Mouse (Mus musculus) hindlimb bud, embryonic 11.5 days (tissue): ENCODE measurements at regions not wholly inside any gene's neighbourhood (a gene's known extent, or its start where the extent isn't known, plus 50 kb on each side); places are given as distances from the start of the nearest gene placed in this dataset.
"Not testable (repeated sequence)": the region's sequence is repeated elsewhere in the genome, so short reads cannot be mapped to it uniquely, and the experiment has no call there.

ENCODE experiments used
- DNase-seq: peaks from one replicate; pipeline ENCODE4 v3.0.0-alpha.2; 2012; ENCODE audit warnings: low read depth, low spot score; ENCODE audit errors: extremely low spot score

GRCm38 (mm10) chr12:19125541-19125940, 611.2 kb downstream of the 5730507C01Rik start:
- DNase-seq: no peak

GRCm38 (mm10) chr12:19175631-19176030, 661.3 kb downstream of the 5730507C01Rik start:
- DNase-seq: no peak

- DNase-seq: no peak
Observed at GRCm38 (mm10) chr12:19192396-19192795, 678.1 kb downstream of the 5730507C01Rik start.

- DNase-seq: not testable (repeated sequence)
Observed at GRCm38 (mm10) chr12:19193041-19193440, 678.7 kb downstream of the 5730507C01Rik start.

DNA sequence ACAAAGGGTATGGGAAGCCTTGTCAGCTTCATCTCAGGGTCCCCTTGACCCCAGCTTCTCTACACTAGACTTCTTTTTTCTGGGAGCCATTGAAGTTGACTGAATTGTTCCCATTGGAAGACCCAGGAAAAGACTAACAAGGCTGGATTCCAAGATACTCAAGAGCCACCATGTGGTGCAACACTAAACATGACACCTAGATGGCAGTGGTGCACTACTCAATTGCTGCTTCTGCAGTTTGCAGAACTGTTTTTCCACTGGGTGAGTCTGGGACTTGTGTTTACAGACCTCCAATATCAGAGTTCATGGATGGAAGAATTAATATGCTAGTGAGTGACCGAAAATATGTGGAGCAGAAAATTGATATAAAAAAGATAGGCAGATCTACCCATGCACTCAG, 709.7 kb downstream of the 5730507C01Rik start:
- not testable (repeated sequence) for DNase-seq

GRCm38 (mm10) chr12:19246731-19247130, 707.6 kb upstream of the Gm21863 start:
- DNase-seq: not testable (repeated sequence)

DNA sequence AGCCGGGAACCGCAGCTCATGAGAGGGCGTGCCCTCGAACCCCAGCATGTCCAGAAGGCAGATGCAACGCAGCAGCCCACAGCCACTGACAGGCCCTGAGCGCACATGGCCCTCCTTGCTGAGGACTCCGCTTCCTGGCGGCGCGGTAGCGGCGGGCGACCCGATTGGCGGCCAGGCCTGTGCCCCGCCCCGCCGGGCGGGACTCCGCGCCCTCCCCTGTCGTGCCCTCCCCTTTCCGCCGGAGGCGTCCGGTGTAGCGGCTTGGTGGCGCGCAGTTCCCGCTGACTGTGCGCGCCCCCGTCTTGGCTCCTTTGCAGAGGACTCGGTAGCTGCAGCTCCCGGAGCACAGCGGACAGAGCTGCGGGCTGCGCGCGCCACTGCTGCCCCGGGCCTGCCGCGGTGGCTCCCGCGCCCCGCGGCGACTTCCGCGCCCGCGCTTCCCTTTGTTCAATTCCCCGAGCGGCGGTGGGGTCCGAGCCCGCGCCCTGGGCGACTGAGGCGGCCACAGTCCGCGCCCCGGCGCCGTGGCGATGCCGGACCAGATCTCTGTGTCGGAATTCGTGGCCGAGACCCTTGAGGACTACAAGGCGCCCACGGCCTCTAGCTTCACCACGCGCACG, 665.9 kb upstream of the Gm21863 start:
- DNase-seq: peak; percentile 8

DNA sequence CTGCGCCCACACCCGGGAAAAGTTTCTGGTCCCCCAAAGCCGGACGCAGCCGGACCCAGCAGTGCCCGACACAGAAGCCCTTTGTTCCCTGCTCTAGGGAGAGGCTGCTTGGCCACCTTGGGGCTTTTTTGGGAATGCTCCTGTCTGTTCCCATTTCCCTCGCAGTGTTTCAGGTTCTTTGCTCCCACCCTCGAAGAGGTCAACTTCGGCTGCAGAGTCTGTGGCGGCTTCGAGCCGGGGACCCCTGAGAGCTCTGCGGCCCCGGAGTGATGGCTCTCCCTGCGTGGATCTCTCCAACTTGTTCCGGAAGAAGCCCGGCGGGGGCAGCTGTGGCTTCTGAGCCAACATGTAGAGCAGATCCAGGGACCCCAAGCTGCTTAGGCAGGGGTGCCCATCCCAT, 665.3 kb upstream of the Gm21863 start:
- not testable (repeated sequence) for DNase-seq

DNA sequence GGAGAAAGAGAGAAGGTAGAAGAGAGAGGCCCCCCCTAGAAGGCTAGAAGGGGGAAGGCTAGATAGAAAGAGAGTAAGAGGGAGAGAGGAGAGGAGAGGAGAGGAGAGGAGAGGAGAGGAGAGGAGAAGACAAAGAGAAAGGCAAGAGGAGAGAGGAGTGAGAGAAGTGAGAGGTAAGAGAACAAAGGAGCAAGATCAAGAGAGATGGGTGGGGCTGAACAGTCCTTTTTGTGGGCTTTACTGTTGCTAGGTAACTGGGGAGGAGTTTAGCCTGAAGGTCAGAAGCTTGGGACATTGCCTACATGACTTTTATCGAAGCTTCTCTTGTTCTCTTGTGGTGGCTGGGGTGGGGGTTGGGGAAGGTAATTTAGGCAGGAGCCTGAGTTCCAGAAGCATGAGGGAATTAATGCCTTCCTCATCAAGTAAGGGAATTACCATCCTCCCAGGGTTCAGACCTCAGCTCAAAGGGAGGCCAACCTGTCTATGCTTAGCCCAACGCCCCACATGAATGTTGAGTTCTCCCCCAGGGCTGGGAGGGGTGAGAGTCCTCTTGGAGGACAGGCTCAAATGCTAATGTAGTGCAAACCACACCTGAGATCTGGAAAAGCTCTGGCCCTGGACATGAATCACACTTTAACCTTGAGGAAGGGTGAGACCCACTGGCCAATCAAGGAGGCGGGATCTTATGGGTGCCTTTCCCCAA, 662.1 kb upstream of the Gm21863 start:
- DNase-seq: not testable (repeated sequence)
